Mouse (Mus musculus): ENCODE data around the gene Cep68. TPM values are rescaled to one million over a fixed set of nuclear protein-coding genes. Genes with fewer than 3 reads are reported as not detected.

Cep68 gene
- total RNA-seq (2023): 1 to 10 TPM; 8.8 to 9.0 TPM

GRCm38 (mm10) chr11:20249296-20250110 lies at the start of gene Cep68:
Gene Cep68 (minus strand): TSS chr11:20249429.

GRCm38 (mm10) chr11:20200713-20201575 lies 48.3 kb downstream of the Cep68 start, which contains the start of gene Rab1a:
Gene Rab1a (plus strand): TSS chr11:20201432.

Other genes starting within 250 kb of the Cep68 start
- 100 to 1,000 TPM; 345 to 360 TPM for gene Actr2, start 136.5 kb downstream of the Cep68 start, total RNA-seq (2023)
- 100 to 1,000 TPM; 151 to 152 TPM for gene Rab1a, start 48.0 kb downstream of the Cep68 start, total RNA-seq (2023)
- under 1 TPM; 0.52 to 0.60 TPM for gene Slc1a4, start 83.3 kb upstream of the Cep68 start, total RNA-seq (2023)

All from monocyte, adult 59 days (primary cell).